Comparison of ENCODE assay signal across 9 mouse cellular contexts in the genomic region with DNA sequence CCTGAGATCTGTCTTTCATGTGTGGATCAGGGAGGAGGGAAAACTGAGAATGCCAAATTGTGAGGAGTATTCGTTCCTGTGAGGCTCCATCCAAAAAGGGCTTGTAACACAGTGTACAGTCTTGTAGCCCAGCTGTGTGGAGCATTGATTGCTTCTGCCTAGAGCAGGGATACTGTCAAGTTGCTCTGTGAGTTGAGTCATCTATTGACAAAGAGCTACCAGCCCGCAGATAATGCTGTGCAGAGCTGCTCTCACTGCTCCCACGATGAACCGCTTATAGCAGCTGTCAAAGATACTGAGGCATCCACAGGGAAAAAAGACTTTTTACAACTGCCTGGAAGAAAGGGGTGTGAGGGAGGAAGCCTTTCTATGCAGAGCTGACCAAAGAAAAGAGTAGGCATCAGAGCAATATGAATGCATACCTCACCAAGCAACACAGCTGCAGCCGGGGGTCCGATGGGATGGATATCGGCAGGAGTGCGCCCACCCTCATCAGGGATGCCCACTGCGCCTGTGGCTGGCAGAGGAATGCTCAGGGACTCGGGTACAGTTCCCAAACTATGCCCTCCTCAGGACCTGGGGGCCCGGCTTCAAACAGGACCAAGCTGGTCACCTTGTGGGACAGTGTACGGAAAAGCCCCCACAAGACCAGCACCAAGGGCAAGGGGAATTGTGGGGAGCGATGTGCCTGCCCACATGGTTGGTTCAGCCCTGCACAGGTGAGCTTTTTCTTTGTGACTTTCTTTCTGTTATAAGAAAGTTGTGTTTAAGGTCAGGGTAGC.
A peak's percentile ranks its signal among the peaks of the same experiment; 100 is the strongest.
DNase-seq lines count a peak whose midpoint lies in the region; ATAC-seq lines count a peak whose summit lies in the region.
"Had no signal": no experiment of that assay in that cellular context is flagged by ENCODE, and none has a peak within 500 bp of the region (broad histone marks: within the 10 kb centered on the region; RNA-seq: fewer than 3 reads in every experiment).

No protein-coding gene starts in this region.

- H3K9me3 ChIP-seq in forebrain, embryonic 11.5 days (ENCODE audit: control insufficient read depth, low read length) = no peaks in the 10 kb centered on the region
- no peaks in the 10 kb centered on the region for H3K9me3 ChIP-seq in forebrain, embryonic 10.5 days
- no peaks in the 10 kb centered on the region for H3K9me3 ChIP-seq in hindbrain, embryonic 15.5 days
- no peaks in the 10 kb centered on the region for H3K9me3 ChIP-seq in midbrain, embryonic 13.5 days

- H3K4me2 ChIP-seq in forebrain, embryonic 11.5 days (ENCODE audit: low read depth, low read length, severe bottlenecking) = no peak overlapping the region
- peak overlapping the region; percentile 17 for H3K4me2 ChIP-seq in hindbrain, embryonic 15.5 days
- no peak overlapping the region for H3K4me2 ChIP-seq in midbrain, embryonic 13.5 days (replicated peaks)
- H3K4me2 ChIP-seq: lung, embryonic 14.5 days had no signal

- H3K9ac ChIP-seq in forebrain, embryonic 11.5 days (ENCODE audit: low read length) = no peak overlapping the region
- no peak overlapping the region for H3K9ac ChIP-seq in hindbrain, embryonic 15.5 days
- no peak overlapping the region for H3K9ac ChIP-seq in midbrain, embryonic 13.5 days (replicated peaks)
- H3K9ac ChIP-seq: lung, embryonic 14.5 days had no signal

- WGBS in forebrain, embryonic 11.5 days = 81% methylated on average over 13 of the region's 13 CpGs
- WGBS in forebrain, embryonic 10.5 days = 84% methylated on average over 13 of the region's 13 CpGs
- WGBS in hindbrain, embryonic 15.5 days = 67% methylated on average over 13 of the region's 13 CpGs
- 76% methylated on average over 13 of the region's 13 CpGs for WGBS in midbrain, embryonic 13.5 days

- ATAC-seq in forebrain, embryonic 11.5 days (replicated peaks; ENCODE audit: low FRiP score) = no peak; the same call in 1 of the 2 replicates
- ATAC-seq in hindbrain, embryonic 15.5 days (ENCODE audit: low FRiP score, low read depth) = peak; percentile 79; the same call in 1 of the 2 replicates
- ATAC-seq in midbrain, embryonic 13.5 days = peak; percentile 62

- H3K36me3 ChIP-seq in forebrain, embryonic 11.5 days (ENCODE audit: control insufficient read depth, insufficient read depth, low read length) = no peaks in the 10 kb centered on the region
- H3K36me3 ChIP-seq in forebrain, embryonic 10.5 days (replicated peaks) = no peaks in the 10 kb centered on the region
- H3K36me3 ChIP-seq in hindbrain, embryonic 15.5 days = no peaks in the 10 kb centered on the region
- H3K36me3 ChIP-seq in midbrain, embryonic 13.5 days = no peaks in the 10 kb centered on the region

- H3K27ac ChIP-seq in forebrain, embryonic 11.5 days (ENCODE audit: low read depth, low read length) = no peak overlapping the region
- no peak overlapping the region for H3K27ac ChIP-seq in forebrain, embryonic 10.5 days
- no peak overlapping the region for H3K27ac ChIP-seq in hindbrain, embryonic 15.5 days (replicated peaks)
- no peak overlapping the region for H3K27ac ChIP-seq in midbrain, embryonic 13.5 days

- H3K27me3 ChIP-seq in forebrain, embryonic 11.5 days (ENCODE audit: control insufficient read depth, insufficient read depth, low read length) = no peaks in the 10 kb centered on the region
- H3K27me3 ChIP-seq in forebrain, embryonic 10.5 days (ENCODE audit: poor library complexity, severe bottlenecking) = no peaks in the 10 kb centered on the region
- H3K27me3 ChIP-seq in hindbrain, embryonic 15.5 days = no peaks in the 10 kb centered on the region
- no peaks in the 10 kb centered on the region for H3K27me3 ChIP-seq in midbrain, embryonic 13.5 days

- H3K4me1 ChIP-seq in forebrain, embryonic 11.5 days (replicated peaks; ENCODE audit: control insufficient read depth, insufficient read depth, low read length) = no peaks in the 10 kb centered on the region
- H3K4me1 ChIP-seq in forebrain, embryonic 10.5 days = no peaks in the 10 kb centered on the region
- no peaks in the 10 kb centered on the region for H3K4me1 ChIP-seq in hindbrain, embryonic 15.5 days (replicated peaks)
- H3K4me1 ChIP-seq in midbrain, embryonic 13.5 days (replicated peaks) = no peaks in the 10 kb centered on the region; the same call in 1 of the 2 replicates

- DNase-seq in forebrain, embryonic 11.5 days (ENCODE audit: low spot score) = peak; percentile 48
- no peak for DNase-seq in forebrain, embryonic 10.5 days (ENCODE audit: extremely low spot score, low spot score)
- DNase-seq in adrenal gland, postnatal 10 days = peak; percentile 65
- DNase-seq in testis, postnatal 14 days (ENCODE audit: low spot score) = no peak
- DNase-seq in kidney, adult 8-10 months = no peak
- no peak for DNase-seq in heart, adult 11 months
- DNase-seq: lung, embryonic 14.5 days had no signal

- no peak overlapping the region for H3K4me3 ChIP-seq in forebrain, embryonic 11.5 days (ENCODE audit: low read depth, low read length)
- H3K4me3 ChIP-seq in forebrain, embryonic 10.5 days = no peak overlapping the region
- H3K4me3 ChIP-seq in hindbrain, embryonic 15.5 days = no peak overlapping the region
- no peak overlapping the region for H3K4me3 ChIP-seq in midbrain, embryonic 13.5 days (replicated peaks)

Comparison
In these comparisons a context has a peak if more than half of its experiments do, and no peak if none do; other contexts are left out.
1. DNase-seq: peak in forebrain, embryonic 11.5 days (single experiment) and adrenal gland, postnatal 10 days (single experiment); none in forebrain, embryonic 10.5 days (single experiment), testis, postnatal 14 days (single experiment), kidney, adult 8-10 months (0 of 2) and heart, adult 11 months (single experiment).